Mouse (Mus musculus) liver (tissue): ENCODE data around the gene Adpgk.
"Not testable (repeated sequence)": the region's sequence is repeated elsewhere in the genome, so short reads cannot be mapped to it uniquely, and the experiment has no call there.

Experiments used
- DNase-seq: peaks from one replicate; pipeline ENCODE4 v3.0.0-alpha.2; 2020; ENCODE audit warnings: mixed read lengths

Adpgk gene

DNA sequence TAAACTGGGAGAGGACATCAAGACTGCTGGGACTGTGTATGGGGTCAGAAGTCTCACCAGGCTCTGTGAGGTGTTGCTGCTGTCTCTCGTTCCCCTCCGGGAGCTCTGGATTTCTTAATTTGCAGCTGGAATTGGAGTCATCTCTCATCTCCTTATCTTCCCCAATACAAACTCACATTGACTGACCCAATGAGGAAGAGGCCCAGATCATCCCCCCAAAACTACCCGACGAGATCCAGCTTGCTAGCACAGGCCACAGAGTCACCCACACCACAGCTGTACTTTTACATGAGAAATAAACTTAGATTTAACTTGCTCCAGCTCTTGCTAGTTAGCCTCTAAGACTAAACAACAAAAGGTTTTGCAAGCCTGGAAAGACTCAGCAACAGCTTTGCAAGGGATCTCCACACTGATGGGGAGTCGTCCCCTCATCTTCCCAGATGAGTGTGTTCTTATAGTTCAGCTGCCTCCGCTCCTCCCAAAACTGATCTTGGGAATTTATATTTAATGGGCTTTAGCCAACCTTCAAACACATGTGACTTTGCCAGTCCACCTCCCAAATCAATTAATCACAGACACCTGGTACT lies 1.7 kb upstream of the Adpgk start:
- no peak for DNase-seq

DNA sequence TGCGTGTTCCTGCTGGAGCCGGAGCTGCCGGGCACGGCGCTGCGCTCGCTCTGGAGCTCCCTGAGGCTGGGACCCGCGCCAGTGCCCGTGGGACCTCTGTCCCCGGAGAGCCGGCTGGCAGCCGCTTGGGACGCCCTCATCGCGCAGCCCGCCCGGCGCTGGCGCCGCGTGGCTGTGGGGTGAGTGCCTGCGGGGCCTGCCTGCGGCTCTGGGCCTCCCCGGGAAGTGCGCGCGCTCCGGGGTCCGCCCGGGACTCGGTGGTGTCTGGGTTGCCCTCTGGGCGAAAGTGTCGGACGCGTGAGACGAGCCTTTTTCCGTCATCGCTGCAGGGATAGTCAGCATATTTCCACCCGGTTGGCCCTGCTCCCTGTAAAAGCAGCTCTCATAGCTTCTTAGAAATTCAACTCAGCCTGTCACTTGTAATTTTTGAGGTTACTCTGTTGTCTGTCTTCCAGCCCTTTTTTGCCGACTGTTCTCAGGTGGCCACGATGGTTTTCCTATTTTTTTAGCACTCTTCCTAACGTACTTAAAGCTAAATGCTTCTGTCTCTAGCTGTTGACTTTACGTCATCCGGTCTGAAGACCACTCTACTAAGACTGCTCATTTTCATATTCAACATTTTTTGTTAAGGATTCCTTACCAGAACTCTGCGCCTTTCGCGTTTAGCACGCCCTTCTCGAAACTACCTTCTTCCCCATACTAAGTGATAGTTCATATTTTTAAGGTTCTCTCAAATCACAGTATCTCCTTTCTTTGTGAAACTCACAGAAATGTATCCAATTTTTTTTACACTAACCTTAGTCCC lies 532 bp downstream of the Adpgk start:
- no peak for DNase-seq

DNA sequence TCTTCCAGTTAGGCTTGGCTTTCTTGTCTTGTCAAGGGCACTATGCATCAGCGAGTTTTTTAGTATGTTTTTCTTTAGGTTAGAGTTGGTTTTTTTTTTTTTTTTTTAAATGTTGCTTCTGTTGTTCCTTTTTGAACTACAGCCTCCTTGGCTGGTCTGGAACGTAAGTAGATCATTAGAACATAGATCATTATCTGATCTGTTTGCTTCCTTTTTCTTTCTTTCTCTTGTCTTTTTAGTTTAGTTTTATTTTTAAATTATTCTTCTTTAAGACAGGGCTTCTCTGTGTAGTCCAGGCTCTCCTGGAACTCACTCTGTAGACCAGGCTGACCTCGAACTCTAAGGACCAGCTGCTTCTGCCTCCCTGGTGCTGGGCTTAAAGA lies 1.1 kb downstream of the Adpgk start:
- DNase-seq, result no peak

DNA sequence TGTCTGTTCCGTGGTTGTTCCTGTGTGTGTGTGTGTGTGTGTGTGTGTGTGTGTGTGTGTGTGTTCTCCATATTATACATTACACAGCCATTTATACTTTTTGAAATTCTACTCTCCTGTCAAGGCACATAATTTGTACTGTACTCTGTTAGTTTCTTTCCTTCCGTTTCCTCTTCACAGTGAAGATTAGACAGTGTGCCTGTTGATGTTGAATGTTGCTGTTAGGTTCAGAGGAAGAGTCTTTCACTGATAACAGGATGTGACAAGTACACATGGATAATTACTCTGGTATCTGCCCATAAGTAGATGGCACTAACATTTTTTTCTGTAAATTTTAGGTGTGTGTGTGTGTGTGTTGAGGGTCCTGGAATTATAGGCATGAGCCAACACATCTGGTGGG lies 5.1 kb downstream of the Adpgk start:
- DNase-seq, result no peak

DNA sequence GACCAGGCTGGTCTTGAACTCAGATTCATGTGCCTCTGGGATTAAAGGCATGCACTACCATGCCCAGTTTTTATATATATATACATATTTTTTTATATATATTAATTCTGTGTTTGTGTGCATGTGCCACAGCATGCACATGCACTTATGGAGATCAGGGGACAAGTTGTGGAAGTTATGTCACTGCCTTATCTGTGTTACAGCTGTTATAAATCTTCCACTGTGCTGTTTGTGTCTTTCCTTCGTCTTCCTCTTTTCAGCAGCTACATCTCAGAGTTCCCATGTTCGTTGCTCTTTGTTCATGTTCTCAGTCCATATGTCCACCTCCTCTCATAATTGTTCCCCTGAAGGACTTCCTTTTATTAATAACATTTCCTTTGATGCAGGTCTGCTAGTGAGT lies 16.5 kb downstream of the Adpgk start:
- DNase-seq, result no peak

DNA sequence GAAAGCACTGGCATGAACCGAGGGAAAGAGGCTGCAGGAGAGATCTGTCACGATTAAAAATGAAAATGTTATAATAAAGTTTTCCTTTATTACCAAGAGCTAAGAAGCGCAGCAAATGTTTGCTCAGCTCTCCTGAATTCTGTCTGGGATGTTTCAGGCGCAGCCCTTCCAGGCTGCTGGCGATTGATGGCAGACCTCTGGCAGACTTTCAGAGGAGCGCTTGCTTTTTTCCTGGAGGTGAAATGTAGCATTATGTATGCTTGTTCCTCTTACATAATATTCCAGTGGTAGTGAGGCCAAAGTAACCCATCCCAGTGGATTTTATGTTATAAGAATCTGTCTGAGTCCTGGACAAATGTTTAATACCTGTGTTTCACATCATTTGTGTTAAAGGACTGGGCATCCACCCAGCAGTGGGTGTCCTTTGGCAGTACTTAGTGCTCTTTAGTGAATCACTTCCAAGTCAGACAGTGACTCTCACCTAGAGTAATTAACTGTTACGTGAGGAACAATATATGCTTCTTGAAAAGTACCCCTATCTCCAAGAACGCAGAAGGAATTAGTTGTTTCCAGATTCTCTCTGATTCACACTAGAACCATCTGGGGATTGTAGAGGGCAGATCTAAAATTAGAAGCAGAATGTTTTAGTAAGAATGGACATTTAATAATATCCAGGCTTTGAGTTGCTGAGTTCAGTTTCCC lies 19.4 kb downstream of the Adpgk start:
- no peak for DNase-seq

DNA sequence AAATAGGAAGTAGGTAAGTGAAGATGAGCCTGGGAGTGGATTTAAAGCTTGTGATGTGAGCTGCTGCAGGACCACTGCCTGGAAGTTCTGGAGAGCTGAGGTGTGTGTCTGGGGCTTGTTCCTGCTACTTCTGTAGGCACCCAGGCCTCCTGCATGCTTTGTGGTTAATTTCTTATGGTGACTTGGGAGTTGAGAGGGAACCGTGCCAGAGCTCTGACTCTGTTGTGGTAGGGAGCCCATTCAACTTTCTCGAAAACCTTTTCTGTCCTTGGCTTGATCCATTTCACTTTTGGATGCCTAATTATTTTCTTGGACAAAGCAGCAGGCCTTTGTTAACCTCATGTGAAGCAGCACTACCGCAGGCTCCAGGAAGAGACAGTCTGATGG lies 19.9 kb downstream of the Adpgk start:
- DNase-seq, result no peak

DNA sequence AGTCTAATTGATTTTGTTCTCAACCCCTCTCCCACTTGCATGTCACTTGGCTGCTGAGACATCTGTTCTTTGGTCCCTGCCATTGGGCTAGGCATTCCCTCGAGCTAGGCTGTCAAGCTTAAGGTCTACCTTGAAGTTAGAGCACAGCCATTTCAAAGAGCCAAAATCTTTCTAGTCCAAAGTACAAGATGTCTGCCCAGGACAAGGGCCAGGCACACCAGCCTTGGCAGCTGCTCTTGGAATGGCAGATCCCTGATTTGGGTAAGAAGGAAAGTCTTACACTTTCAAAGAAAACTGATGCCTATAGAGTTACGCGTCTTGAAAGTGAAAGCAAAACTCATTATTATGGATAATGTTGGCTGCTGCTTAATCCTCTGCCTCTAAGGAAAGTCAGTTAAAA lies 24.8 kb downstream of the Adpgk start:
- DNase-seq, result no peak

DNA sequence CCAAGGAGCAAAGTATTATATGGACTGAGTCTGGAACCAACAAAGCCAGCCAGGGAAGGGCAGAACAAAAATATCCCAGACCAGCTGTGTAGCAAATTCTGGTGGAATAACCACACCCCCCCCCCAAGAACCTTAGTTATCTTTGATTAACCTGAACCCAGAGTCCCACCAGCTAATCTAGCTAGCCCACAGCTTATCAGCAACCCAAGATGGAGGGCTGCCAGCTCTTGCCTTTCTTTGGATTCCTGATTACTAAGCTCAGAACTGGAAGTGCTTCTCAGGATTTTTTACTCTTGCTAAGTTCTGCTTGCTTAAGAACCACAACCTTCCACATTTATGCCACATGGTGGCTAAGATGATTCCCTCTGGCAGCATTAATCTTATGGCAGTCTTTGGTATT lies 33.0 kb downstream of the Adpgk start:
- peak; percentile 44 for DNase-seq

DNA sequence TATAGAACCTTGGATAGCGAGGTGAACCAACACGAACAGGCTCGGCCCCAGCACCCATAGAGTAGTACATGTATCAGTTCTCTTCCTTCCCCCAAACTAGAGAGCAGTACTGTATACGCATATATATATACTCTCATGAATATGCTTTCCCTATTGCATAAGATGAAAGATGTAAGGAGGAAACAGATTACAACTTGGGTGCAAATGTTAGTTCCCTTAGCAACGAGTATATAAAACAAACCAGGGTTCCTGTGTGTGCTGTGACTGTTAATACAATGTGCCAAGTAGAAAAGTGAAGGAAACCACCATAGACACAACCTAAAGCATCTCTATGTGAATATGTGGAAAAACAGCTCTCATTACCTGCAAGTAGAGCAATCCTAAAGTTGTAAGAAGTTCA lies 38.7 kb downstream of the Adpgk start:
- no peak for DNase-seq

DNA sequence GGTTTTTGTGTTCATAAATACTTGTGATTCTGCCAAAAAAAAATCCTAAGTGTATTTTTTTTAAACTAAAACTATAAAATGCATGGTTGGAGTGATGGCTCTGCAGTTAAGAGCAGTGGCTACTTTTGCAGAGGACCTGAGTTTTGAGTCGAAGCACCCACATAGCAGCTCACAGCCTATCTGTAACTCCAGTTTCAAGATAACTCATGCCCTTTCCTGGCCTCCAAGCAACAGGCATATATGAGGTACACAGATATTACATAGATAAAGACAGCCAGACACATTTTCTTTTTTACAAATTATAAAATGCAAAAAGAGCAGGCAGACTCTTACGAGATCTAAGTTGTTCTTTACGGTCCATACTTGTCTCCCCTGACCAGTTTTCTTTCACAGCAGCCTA lies 45.2 kb downstream of the Adpgk start:
- no peak for DNase-seq

DNA sequence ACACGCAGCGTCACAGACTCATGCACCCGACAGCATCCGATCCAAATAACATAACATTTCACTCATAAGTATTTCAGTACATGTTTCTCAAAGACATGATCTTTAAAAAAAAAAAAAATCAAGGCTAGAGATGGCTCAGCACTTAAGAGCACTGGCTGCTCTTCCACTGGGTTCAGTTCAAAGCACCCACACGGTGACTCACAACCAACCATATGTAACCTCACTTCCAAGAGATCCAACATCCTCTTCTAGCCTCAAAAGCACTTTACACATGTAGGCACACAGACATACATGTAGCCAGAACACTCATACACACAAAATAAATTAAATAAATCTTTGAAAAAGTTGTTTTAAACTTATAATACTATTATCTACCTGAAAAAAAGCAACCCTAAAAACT lies 46.5 kb downstream of the Adpgk start:
- DNase-seq, result no peak

DNA sequence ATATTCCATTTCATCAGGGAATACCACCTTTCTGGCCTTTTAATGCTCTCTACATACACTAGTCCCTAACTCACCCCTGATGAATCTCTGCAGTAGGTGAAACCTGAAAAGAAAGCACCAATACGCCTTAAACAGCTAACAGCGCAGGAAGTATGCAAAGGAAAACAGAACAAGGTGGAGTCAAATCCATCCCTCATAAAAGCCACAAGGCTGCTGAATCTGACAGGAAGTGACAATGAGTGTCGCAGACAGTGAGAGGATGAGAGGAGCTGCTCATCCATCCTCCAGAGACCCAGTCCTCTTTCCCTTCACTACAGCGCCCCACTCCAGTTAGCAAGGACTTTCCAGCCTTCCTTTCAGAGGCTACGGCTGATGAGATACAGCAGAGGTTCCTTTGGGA lies 47.1 kb downstream of the Adpgk start:
- no peak for DNase-seq

DNA sequence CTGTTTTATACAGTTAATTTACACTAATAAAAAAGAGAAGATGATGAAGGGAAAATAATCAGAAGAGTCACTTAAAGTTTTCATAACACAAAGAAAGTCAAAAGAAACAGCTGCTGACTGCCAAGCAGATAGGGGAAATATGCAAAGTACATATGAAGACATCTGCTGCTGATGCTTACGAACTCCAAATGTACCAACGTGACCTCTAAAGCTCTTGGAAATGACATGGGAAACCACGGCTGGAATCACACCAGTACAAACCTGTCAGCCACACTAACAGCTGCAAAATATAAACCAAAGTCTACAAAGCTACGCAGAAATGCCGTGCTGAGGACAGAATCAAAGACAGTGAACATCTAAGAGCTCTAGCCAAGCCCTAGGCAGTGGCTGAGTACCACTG lies 47.7 kb downstream of the Adpgk start:
- DNase-seq, result no peak

DNA sequence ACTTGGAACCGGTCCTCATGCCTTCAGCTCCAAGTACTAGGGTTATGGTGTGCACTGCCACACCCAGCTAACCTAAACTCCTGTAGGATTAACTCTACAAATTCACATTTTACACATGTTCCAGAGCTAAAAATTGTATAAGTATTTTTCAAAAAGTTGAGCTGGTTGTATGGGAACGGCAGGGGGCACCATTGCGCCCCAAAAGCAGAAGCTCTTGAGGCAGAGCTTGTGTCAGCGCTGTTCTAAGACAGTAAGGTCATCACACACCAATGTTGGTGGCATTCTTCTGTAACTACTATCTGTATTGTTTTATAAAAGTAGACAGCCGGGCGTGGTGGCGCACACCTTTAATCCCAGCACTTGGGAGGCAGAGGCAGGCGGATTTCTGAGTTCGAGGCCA lies 48.6 kb downstream of the Adpgk start:
- DNase-seq, result peak; percentile 62

DNA sequence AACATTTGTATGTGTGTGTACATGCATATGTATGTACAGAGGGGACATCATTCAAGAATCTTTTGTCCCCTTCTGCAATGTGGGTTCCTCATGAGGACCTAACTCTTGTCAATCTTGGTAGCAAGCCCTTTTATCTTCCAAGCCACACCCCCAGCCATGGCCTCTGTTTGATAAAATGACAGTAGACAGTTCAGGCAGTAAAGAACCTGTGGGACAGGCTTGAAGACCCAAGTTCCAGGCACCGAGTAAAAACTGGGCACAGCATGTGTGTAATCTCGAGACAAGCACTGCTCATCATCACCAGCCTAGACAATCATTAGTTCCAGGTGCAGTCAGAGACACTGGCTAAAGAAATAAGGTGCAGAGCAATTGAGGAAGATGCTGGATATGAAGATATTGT lies 54.8 kb downstream of the Adpgk start:
- peak; percentile 12 for DNase-seq

DNA sequence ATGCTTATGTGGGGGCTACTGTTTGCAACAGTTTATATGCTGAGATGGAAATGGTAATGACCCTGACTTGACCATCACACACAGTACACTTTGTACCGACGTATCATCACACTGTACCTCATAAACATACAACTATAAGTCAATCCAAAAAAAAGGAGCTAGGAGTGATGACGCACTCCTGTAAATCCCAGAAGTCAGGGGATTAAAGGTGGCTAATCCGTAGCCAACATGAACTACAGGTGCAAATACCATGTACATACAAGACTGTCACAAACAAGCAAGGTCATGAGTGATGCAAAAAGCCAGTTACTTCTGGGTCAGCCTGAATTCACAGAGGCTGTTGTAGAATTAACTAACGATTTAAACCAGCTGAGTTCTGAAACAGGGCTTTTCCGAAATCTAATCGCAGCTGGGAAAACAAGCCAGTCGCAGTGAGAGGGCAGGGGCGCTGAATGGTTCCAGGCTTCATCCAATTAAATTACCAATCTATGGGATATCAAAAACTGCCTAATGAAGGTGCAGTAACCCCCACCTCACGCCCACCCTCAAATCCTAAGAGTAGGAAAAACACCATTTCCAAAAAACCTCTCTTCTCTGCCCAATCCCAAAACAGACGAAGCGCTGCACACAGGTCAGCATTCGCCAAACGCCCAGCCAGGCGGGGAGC lies 61.4 kb downstream of the Adpgk start:
- DNase-seq, result no peak

DNA sequence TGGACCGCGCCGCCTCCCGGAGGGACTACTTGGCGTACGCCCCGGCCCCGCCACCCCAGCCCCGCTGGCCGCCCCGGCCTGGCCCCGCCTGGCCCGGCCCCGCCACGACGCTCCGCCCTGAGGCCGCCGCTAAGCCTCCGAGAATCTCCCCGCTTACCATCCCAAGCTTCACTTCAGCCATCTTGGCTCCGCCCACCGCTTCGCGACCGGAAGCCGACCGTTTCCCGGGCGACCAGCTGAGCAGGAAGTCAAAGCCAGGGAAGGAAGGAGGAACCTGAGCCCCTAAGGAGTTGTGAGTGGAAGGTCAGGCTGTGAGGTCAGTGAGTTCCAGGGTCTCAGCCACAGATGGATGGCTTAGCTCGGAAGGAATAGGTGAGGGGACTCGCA lies 61.9 kb downstream of the Adpgk start, which contains the start of gene Bbs4:
Gene Bbs4, minus strand, starts transcription at position 256 of the 387 bp plus-strand sequence.
- DNase-seq, result peak; percentile 95

DNA sequence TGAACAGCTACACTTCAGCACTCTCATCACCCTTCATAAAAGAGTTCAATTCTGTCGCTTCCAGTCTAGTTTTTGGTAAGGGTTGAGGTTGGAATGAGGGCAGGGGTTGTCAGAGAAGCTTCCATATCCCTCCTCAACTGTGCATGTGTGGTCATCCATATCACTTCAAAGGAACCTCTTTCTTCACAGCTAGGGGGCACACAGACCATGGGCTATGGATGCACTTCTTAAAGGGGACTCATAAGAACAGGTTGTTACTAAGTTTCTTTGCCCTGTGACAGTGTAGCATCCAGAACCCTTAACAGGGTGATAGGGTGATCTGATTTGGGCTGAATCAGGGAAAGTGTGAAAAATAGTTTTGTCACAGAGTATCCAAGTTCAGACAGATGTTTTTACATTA lies 66.7 kb downstream of the Adpgk start:
- not testable (repeated sequence) for DNase-seq

DNA sequence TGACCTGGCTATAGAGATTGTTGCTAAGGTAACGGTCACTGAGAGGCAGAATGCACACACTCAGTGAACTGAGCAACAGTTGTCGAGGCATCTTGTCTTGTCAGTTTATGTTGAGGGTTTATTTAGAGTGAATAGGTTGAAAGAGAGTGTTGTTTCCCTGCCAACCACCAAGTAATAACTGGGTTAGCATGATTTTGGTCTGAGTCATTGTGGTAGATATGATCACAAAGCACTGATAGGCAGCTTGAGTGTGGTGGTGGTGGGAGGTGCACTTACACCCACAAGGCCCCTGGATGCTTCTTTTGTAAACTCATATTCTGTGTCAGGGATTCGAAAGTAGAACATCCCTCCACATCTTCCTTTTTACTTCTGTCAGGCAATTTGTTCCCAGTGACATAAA lies 69.1 kb downstream of the Adpgk start:
- not testable (repeated sequence) for DNase-seq

DNA sequence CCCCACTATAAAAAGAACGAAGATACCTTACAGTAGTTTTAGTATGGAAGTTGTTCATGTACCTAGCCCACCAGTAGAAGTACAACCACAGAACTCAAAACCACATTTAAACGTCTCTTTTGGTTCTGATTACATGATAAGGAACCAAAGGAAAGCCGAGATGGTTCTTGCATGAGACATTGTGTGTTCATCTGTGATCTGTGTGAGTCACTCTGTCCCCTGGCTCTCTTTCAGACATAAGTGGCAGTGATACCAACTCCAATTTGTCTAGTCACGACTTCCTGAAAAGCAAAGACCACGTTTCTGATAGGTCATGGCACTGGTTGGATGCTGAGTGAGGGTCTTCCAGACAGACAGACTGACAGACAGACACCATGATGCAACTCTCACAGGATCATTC lies 77.9 kb downstream of the Adpgk start:
- no peak for DNase-seq

DNA sequence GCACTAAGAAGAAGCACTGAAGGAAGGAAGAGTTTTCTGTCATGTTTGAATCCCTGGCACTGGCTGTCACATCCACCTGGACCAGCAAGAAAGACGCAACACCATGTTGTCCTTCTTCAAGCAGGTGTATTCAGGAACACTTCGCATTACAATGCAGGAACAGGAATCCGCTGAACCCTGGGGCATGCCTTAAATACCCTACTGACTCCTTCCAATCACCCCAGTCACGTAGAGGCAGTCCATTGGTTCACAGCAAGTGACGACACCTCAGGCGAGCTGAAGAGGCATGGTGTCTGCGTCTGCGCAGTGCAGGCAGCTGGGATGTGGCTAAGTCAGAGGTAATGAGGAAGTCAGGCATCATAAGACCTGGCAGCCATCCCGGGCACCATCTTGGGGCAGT lies 78.3 kb downstream of the Adpgk start:
- DNase-seq, result no peak
